Mouse (Mus musculus): Measurements from ENCODE around the gene Gm30191.
A peak's percentile ranks its signal among the peaks of the same experiment; 100 is the strongest.
"Not testable (repeated sequence)": the region's sequence is repeated elsewhere in the genome, so short reads cannot be mapped to it uniquely, and the experiment has no call there.

The Gm30191 gene

GRCm38 (mm10) chr4:134252131-134252910 is 5.6 kb downstream of the Gm30191 start:
- DNase-seq (ENCODE audit: low spot score) = no peak

- no peak for DNase-seq (ENCODE audit: low spot score)
Observed at GRCm38 (mm10) chr4:134252911-134253721, 6.4 kb downstream of the Gm30191 start.

GRCm38 (mm10) chr4:134253722-134254324 is 7.1 kb downstream of the Gm30191 start, which contains the start of gene Grrp1:
Gene Grrp1 (minus strand): TSS chr4:134254106.
- no peak for DNase-seq (ENCODE audit: low spot score)

GRCm38 (mm10) chr4:134254835-134255234 is 8.1 kb downstream of the Gm30191 start:
- DNase-seq (ENCODE audit: low spot score) = no peak

- DNase-seq (ENCODE audit: low spot score) = no peak
Observed at GRCm38 (mm10) chr4:134255854-134256253, 9.1 kb downstream of the Gm30191 start.

- DNase-seq (ENCODE audit: low spot score) = no peak
Observed at GRCm38 (mm10) chr4:134256407-134257197, 9.9 kb downstream of the Gm30191 start.

- DNase-seq (ENCODE audit: low spot score) = no peak
Observed at GRCm38 (mm10) chr4:134257198-134258009, 10.7 kb downstream of the Gm30191 start.

GRCm38 (mm10) chr4:134258354-134258753 is 11.6 kb downstream of the Gm30191 start:
- no peak for DNase-seq (ENCODE audit: low spot score)

- no peak for DNase-seq (ENCODE audit: low spot score)
Observed at GRCm38 (mm10) chr4:134263191-134263590, 16.5 kb downstream of the Gm30191 start.

GRCm38 (mm10) chr4:134265860-134266585 is 19.3 kb downstream of the Gm30191 start:
- DNase-seq (ENCODE audit: low spot score) = no peak

- no peak for DNase-seq (ENCODE audit: low spot score)
Observed at GRCm38 (mm10) chr4:134268102-134268655, 21.4 kb downstream of the Gm30191 start.

GRCm38 (mm10) chr4:134269622-134270021 is 22.9 kb downstream of the Gm30191 start:
- DNase-seq (ENCODE audit: low spot score) = not testable (repeated sequence)

GRCm38 (mm10) chr4:134271979-134272378 is 25.2 kb downstream of the Gm30191 start:
- no peak for DNase-seq (ENCODE audit: low spot score)

- DNase-seq (ENCODE audit: low spot score) = no peak
Observed at GRCm38 (mm10) chr4:134272731-134273416, 26.1 kb downstream of the Gm30191 start.

GRCm38 (mm10) chr4:134273417-134274345 is 26.9 kb downstream of the Gm30191 start:
- peak; percentile 74 for DNase-seq (ENCODE audit: low spot score)

- no peak for DNase-seq (ENCODE audit: low spot score)
Observed at GRCm38 (mm10) chr4:134284942-134285341, 38.2 kb downstream of the Gm30191 start.

GRCm38 (mm10) chr4:134286226-134287167 is 39.8 kb downstream of the Gm30191 start:
- DNase-seq (ENCODE audit: low spot score) = peak; percentile 77

Measured in yolk sac, embryonic 10.5 days (tissue).